In genomic region chr15:6625607-6626033, GRCm38 (mm10) we compare ENCODE assay signal across 8 mouse cellular contexts.
DNase-seq lines count a peak whose midpoint lies in the region; ATAC-seq lines count a peak whose summit lies in the region.

No protein-coding gene starts in this region.

- H3K4me3 ChIP-seq in intestine, embryonic 14.5 days (ENCODE audit: low read depth, low read length) = no peak overlapping the region

- H3K27me3 ChIP-seq in intestine, embryonic 14.5 days (replicated peaks; ENCODE audit: control insufficient read depth, insufficient read depth, low read length) = no peaks in the 10 kb centered on the region
- H3K27me3 ChIP-seq in splenic B cell, adult 2 months (ENCODE audit: control insufficient read depth, insufficient read depth, low read length, poor library complexity, severe bottlenecking) = no peaks in the 10 kb centered on the region

- H3K36me3 ChIP-seq in intestine, embryonic 14.5 days (ENCODE audit: control insufficient read depth, insufficient read depth, low read length) = no peaks in the 10 kb centered on the region
- H3K36me3 ChIP-seq in splenic B cell, adult 2 months (ENCODE audit: control insufficient read depth, insufficient read depth, low read length, poor library complexity, severe bottlenecking) = no peaks in the 10 kb centered on the region

- H3K4me1 ChIP-seq in intestine, embryonic 14.5 days (replicated peaks; ENCODE audit: control insufficient read depth, insufficient read depth, low read length) = 0 out of 2 replicates have a peak, but pooled peaks cover 5% of the 10 kb centered on the region

- no peak overlapping the region for H3K9ac ChIP-seq in intestine, embryonic 14.5 days (ENCODE audit: low read length)

- no peaks in the 10 kb centered on the region for H3K9me3 ChIP-seq in intestine, embryonic 14.5 days (ENCODE audit: control insufficient read depth, low read length)

- DNase-seq in cerebellum, adult 18-20 months = peak; percentile 22 to 26
- DNase-seq in cerebellum, adult 11 months = no peak
- peak; percentile 16 for DNase-seq in cerebellum, adult 8-10 months
- DNase-seq in intestine, embryonic 14.5 days (ENCODE audit: low spot score) = peak; percentile 61
- DNase-seq in left cerebral cortex, postnatal 10 days (ENCODE audit: extremely low spot score in 1 of 2, low spot score in 2 of 2) = peak; percentile 36 to 47
- DNase-seq in splenic B cell, adult 2 months (ENCODE audit: low read depth, low spot score) = peak; percentile 68

- peak; percentile 84 for ATAC-seq in frontal cortex, adult (ENCODE audit: low TSS enrichment)
- ATAC-seq in intestine, embryonic 14.5 days (replicated peaks; ENCODE audit: low FRiP score, low TSS enrichment, low read depth) = peak; percentile 61; the same call in 1 of the 2 replicates
- peak; percentile 39; the same call in 1 of the 2 replicates for ATAC-seq in megakaryocyte-erythroid progenitor cell, adult 5-6 weeks (replicated peaks; ENCODE audit: low FRiP score, low TSS enrichment, poor library complexity, severe bottlenecking)

- no peak overlapping the region for H3K27ac ChIP-seq in intestine, embryonic 14.5 days (ENCODE audit: low read depth)

- intact Hi-C loops in left cerebral cortex, postnatal 10 days (cut with DNase I) = loop anchor here (5.0 kb wide), 1 partner anchor 388 kb away; no protein-coding TSS in a partner anchor

- H3K4me2 ChIP-seq in intestine, embryonic 14.5 days (ENCODE audit: low read length) = peak overlapping the region; percentile 26

- 5% methylated on average over 6 of the region's 6 CpGs for WGBS in intestine, embryonic 14.5 days
